Mouse (Mus musculus) CD4-positive, CD25-positive, alpha-beta regulatory T cell, adult 4 months (primary cell): Measurements from ENCODE around the gene Grm4. TPM values are rescaled to one million over a fixed set of nuclear protein-coding genes. Genes with fewer than 3 reads are reported as not detected.

Experiments used
- ATAC-seq: one replicate; pipeline ENCODE4 v1.8.0; 2017
- polyA plus RNA-seq, 2 experiments: library from polyadenylated mRNA; unstranded; fragments of 100-300 nt; shearing (Covaris generic); gene quantifications; one replicate each; pipeline ENCODE4 v1.2.1; 2017

Gene Grm4
- polyA plus RNA-seq, 2 experiments from 2014 or later: not detected

DNA sequence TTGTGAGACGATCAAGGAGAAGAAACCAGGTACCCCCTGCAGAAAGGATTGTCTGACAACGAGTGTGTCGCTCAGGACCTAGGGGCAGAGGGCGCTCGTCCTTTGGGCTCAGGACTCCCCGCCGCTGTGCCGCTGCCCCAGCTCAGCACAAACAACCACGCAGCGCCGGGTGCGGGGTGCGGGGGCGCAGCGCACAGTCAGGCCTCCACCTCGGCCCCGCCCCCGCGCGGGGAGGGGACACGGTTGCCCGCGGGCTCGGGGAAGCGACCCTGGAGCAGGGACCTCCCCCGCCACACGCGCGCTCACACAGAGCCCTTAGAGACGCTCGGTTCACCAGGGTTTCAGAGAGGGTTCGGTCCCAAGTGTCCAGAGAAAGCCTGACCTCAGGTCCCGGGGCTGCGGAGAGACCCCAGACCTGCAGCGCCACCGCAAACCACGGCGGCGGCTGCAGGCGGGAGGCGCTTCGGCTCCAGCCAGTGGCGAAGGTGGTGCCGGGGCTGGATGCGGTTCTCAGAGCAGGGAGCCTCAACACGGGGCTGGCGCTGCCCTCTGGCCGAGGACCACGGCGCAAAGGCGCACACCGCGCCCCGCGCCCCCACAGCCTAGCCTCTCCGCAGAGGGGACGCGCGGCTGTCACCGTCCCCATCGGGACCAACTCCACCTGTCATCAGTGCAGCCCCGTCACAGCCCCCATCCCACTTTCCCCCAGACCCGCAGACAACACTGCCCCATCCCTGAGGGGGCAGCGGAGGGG, 9.2 kb downstream of the Grm4 start:
- ATAC-seq: no peak

DNA sequence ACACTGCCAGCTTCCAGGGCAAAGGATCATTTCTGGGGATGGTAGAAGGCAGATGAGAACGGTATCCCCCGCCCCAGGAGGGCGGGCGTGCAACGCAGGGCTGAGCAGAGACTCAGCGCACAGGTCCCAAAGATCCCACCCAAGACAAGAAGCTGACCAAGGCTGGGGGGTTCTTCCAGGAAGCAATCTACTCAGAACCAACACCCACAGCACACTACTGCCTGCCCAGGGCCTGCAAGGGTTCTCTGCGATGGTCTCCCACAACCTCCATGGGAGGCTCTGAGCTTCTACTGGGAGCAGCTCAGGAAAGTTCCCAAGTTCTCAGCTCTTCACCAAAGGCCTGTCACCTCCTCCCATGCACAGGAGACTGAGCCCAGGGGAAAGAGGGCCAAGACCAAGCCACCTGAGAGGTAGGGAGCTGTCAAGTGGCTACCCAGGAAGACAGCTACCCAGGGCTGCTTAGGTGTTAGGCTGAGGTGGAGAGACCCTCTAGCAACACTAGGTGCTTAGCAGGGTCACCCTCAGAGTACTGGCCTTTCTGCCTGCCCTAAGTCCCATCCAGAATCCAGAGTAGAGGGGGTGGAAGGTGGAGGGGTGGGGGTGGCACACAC, 10.0 kb downstream of the Grm4 start:
- no peak for ATAC-seq

GRCm38 (mm10) chr17:27510258-27511124, 10.7 kb downstream of the Grm4 start:
- no peak for ATAC-seq

DNA sequence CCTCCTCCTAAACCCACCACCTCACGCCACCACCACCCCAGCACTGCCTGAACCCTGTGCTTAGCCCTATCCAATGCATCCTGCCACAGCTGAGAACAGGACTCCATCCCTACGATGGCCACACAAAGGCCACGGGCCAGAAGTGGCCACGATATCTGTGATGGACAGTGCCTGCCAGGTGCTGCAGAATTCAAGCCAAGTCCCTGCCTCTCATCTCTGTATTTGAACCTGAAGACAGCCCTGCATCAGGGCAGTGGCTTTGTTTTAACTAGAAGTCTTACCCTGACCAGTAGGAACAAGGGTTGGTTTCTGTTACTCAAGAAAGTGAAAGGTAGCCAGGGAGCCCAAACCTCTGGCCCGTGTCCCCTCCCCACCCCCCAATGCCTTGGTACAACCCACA, 12.1 kb downstream of the Grm4 start:
- no peak for ATAC-seq

- no peak for ATAC-seq
Observed at GRCm38 (mm10) chr17:27508513-27508912, 12.7 kb downstream of the Grm4 start.

GRCm38 (mm10) chr17:27508002-27508401, 13.2 kb downstream of the Grm4 start:
- no peak for ATAC-seq

- no peak for ATAC-seq
Observed at GRCm38 (mm10) chr17:27507591-27507945, 13.6 kb downstream of the Grm4 start.

GRCm38 (mm10) chr17:27506871-27507590, 14.2 kb downstream of the Grm4 start:
- ATAC-seq: no peak

- ATAC-seq: no peak
Observed at GRCm38 (mm10) chr17:27506362-27506761, 14.8 kb downstream of the Grm4 start.

GRCm38 (mm10) chr17:27505221-27505881, 15.9 kb downstream of the Grm4 start:
- no peak for ATAC-seq

DNA sequence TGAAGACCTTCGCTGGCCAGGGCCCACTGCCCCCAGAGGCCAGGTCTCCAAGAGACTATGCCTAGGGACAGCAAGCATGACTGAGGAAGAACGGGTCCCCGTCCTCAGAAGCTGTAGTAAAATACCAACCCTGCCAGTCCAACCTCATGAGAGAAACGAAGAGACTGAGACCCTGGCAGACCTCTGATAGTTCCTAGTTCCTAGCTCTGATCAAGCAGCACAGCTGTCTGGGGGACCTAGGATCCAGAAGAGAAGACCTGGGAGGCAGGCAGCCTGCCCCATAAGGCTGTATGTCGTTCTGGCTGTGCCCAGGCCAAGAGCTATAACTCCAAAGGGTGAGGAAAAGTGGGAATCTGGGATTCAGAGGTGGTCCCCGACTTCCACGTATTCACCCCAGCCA, 17.3 kb downstream of the Grm4 start:
- ATAC-seq: no peak

- no peak for ATAC-seq
Observed at GRCm38 (mm10) chr17:27502736-27503445, 18.3 kb downstream of the Grm4 start.

DNA sequence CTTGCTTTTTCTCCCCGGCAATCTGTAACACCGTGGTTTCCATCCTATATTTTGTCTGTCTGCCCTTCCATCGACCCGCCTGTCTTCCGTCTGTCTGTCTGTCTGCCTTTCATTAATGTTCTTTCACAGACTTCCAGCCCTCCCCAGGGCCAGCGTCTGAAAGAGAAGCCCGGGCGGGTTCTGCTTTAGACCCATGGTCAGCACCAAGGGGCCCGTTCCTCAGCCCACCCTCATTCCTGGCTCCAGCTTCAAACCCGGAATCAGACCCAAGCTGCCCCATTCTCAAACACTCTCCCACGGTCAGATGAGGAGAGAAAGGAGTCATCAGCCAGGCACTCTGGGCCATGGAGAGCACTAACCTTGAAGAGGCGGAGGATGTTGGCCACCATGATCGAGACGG, 18.9 kb downstream of the Grm4 start:
- ATAC-seq: no peak

GRCm38 (mm10) chr17:27501331-27502251, 19.6 kb downstream of the Grm4 start:
- ATAC-seq: no peak

DNA sequence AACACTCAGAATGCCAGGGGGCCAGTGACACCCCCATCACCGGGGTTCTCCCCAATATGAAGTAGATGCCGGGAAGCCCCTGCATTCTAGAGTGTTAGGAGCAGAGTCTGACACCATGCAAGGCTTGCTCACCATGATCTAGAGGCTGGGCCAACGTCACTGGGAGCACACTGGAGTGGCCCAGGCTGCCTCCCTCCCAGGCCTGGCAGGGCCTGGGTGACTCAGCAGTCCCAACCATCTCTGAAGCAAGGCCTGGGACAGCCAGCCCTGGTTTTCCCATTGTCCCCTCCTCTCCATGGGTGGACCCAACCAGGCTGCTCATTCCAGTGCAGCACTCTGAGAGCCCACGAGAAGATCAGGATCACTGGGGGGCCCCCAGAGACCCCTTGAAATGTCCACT, 20.4 kb downstream of the Grm4 start:
- no peak for ATAC-seq

DNA sequence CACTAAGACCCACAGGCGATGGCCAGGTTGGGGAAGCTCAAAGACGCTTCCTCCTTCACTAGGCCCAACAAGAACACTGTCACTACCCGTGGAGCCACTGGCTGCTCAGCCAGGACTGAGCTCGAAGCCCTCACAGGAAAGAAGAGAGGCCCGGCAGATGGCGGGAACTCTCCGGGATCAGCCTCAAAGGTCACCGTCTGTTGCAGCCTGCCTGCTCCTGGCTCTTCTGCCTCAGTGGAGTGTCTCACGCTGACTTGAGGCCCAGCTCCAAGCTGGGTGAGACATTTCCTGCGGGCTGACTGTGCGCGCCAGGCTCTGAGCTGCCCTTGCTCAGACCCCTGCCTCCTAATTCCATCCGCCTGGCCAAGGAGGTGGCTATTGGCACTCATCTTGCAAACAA, 22.1 kb downstream of the Grm4 start:
- no peak for ATAC-seq

DNA sequence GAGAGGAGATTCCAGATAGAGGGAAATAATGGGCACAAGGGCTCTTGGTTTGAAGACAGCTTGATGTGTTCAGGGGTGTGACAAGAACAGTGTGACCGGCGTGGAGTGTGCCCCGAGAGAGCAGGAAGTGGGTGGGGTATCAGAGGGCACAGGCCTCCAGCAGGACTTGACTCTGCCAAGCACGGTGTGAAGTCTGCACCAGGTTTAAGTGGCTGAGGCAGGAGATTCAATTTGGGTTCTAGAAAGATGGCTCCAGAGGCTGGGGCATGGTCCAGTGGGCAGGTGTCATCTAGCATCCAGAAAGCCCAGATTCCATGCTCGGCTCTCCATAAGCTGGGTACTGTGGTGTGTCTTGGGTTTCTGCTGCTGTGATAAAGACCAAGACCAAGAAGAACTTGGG, 23.4 kb downstream of the Grm4 start:
- no peak for ATAC-seq

DNA sequence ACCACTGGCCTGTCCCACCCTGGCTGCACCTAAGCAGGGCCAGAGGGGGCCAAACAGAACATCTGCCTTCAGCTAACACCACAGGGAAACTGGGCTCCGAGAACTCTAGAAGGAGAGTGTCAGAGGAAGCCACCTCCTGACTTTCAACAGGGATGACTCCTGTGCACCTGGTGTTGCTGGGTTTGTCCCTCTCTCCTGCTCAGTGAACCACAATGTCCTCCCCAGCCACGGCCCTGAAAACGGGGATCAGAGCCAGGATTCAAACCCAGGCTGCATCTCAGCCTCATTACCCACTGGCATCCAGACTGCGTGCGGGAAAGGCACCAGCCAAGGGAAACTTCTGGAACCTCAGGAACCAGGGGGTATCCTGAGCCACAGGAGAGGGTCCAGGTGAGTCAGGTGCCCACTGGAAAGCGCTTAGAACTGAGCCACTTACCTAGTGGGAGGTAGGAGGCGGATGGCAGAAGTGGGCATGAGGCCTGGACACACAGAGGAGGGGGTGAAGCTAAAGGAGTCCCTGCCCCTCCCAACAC, 26.1 kb downstream of the Grm4 start:
- ATAC-seq: no peak

- ATAC-seq: no peak
Observed at GRCm38 (mm10) chr17:27493969-27494368, 27.2 kb downstream of the Grm4 start.

- no peak for ATAC-seq
Observed at GRCm38 (mm10) chr17:27493389-27493788, 27.8 kb downstream of the Grm4 start.
